Mouse (Mus musculus) heart, embryonic 16.5 days (tissue): Measurements from ENCODE around the gene Acp2. TPM values are rescaled to one million over a fixed set of nuclear protein-coding genes. Genes with fewer than 3 reads are reported as not detected.
"Not testable (repeated sequence)": the region's sequence is repeated elsewhere in the genome, so short reads cannot be mapped to it uniquely, and the experiment has no call there.

ENCODE experiments used
- ATAC-seq: fragments of 200-750 bp; cut with Nextera tagmentation; replicated peaks from 2 replicates; pipeline ENCODE4 v1.8.0; 2017; ENCODE audit warnings: moderate number of reproducible peaks; ENCODE audit not compliant: insufficient read depth, low FRiP score; ENCODE audit errors: extremely low read depth
- H3K27ac ChIP-seq: fragments of 300-500 bp; sonication (generic); 2 replicates; pipeline ENCODE4 v1.5.1; 2014; ENCODE audit warnings: mild to moderate bottlenecking, low read length, control low read depth, moderate library complexity
- H3K27me3 ChIP-seq: fragments of 300-500 bp; sonication (generic); 2 replicates; pipeline ENCODE4 v1.6.1; 2014; ENCODE audit warnings: low read length, mixed read lengths; ENCODE audit not compliant: control insufficient read depth, insufficient read depth
- H3K36me3 ChIP-seq: fragments of 300-500 bp; sonication (generic); 2 replicates; pipeline ENCODE4 v1.6.1; 2014; ENCODE audit not compliant: control insufficient read depth, insufficient read depth
- H3K4me1 ChIP-seq: fragments of 300-500 bp; sonication (generic); 2 replicates; pipeline ENCODE4 v1.6.1; 2014; ENCODE audit warnings: low read length, mixed read lengths; ENCODE audit not compliant: control insufficient read depth, insufficient read depth
- H3K4me2 ChIP-seq: fragments of 300-500 bp; sonication (generic); 2 replicates; pipeline ENCODE4 v1.6.1; 2014; ENCODE audit warnings: low read depth, mild to moderate bottlenecking, control low read depth, low read length
- H3K4me3 ChIP-seq: fragments of 300-500 bp; sonication (generic); 2 replicates; pipeline ENCODE4 v1.5.1; 2014; ENCODE audit warnings: mild to moderate bottlenecking, control low read depth, low read length
- H3K9ac ChIP-seq: fragments of 300-500 bp; sonication (generic); 2 replicates; pipeline ENCODE4 v1.6.1; 2014; ENCODE audit warnings: low read length, control low read depth
- H3K9me3 ChIP-seq: fragments of 300-500 bp; sonication (generic); replicated peaks from 2 replicates; pipeline ENCODE4 v1.6.1; 2016; ENCODE audit warnings: low read length; ENCODE audit not compliant: control insufficient read depth
- WGBS: fragments of 180-500 bp; shearing (Covaris S2); extraction: QIAGEN DNeasy Blood & Tissue Kit; methylation state at CpG from one replicate; pipeline ENCODE4 v1.1.7; 2014; 5-methylcytosine and 5-hydroxymethylcytosine counted together
- polyA plus RNA-seq: library from polyadenylated mRNA; unstranded; fragments of >200 nt; fragmentation: Nextera tagmentation; extraction: Ambion mirVana; gene quantifications from 2 replicates; pipeline ENCODE4 v1.2.1, GENCODE M21; 2015

Acp2 gene
- polyA plus RNA-seq, 1 experiment from 2014 or later = 15.0 TPM

DNA sequence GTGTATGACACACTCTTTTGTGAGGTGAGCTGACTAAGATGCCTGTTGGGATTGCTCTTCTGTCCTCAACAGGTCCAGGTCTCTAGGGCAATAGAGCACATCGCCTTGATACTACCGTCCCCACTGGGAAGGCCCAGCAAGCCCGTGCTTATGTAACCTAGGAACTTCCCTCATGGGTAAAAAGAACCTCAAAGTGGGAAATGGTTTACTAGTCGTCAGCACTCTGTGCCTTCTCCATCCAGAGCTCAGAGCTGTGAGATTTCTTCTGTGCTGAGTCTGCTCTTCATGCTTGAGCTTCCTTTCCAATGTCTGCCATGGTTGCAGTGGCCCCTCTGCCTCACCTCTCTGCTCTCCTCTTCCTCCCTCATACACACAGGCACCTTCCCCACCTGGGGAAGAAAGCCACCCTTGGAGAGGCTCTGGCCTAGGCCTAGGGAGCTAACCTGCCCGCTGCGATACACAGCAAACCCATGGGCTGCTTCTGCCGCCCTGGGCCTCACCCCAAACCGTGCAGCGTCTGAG, 3.6 kb downstream of the Acp2 start:
- no peaks in the 10 kb centered on the region for H3K27me3 ChIP-seq
- 87% methylated on average over 9 of the region's 9 CpGs for WGBS
- no peak overlapping the region for H3K27ac ChIP-seq
- H3K4me1 ChIP-seq = peaks cover 13% of the 10 kb centered on the region; the same call in 1 of the 2 replicates
- H3K4me3 ChIP-seq = no peak overlapping the region
- no peak overlapping the region for H3K4me2 ChIP-seq
- peaks cover 51% of the 10 kb centered on the region for H3K36me3 ChIP-seq
- no peaks in the 10 kb centered on the region for H3K9me3 ChIP-seq
- ATAC-seq = no peak
- no peak overlapping the region for H3K9ac ChIP-seq

DNA sequence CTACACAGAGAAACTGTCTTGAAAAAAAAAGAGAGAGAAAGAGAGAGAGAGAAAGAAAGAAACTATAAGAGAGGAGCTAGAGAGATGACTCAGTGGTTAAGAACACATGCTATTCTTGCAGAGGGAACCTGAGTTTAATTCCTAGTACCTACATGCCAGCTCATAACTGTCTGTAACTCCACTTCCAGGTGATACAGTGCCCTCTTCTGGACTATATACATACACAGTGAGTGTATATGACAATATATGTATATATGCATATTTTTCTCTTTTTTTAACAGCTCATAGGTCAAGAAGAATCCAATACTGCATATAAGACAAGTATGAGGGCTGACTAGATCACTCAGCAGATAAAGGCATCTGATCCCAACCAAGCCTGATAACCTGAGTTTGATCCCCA, 10.6 kb downstream of the Acp2 start:
- H3K4me3 ChIP-seq = no peak overlapping the region
- no peaks in the 10 kb centered on the region for H3K9me3 ChIP-seq
- no peak overlapping the region for H3K27ac ChIP-seq
- 0 out of 2 replicates have a peak, but pooled peaks cover 4% of the 10 kb centered on the region for H3K4me1 ChIP-seq
- no peak overlapping the region for H3K9ac ChIP-seq
- no peak overlapping the region for H3K4me2 ChIP-seq
- peaks cover 35% of the 10 kb centered on the region for H3K36me3 ChIP-seq
- ATAC-seq = no peak
- H3K27me3 ChIP-seq = no peaks in the 10 kb centered on the region

DNA sequence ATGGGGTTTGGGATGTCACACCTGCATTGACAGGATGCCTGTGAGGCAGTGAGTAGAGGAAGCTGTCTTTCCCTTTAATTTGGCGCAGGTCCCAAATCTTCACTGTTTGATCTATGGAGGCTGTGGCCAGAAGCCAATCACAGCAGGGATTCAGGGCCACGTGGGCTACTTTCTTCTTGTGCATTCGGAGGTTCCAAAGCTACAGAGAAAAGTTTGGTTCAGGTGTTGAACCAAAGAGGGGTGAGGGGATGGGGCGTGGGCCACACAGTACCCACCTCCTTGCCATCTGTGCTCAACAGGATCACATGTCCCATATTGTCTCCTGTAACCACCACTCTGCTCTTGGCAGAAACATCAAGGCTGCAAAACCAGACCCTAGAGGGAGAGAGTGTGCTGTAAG, 14.3 kb downstream of the Acp2 start:
- no peak overlapping the region for H3K4me2 ChIP-seq
- ATAC-seq = no peak; the same call in 1 of the 2 replicates
- H3K4me3 ChIP-seq = no peak overlapping the region
- H3K27ac ChIP-seq = no peak overlapping the region
- no peak overlapping the region for H3K9ac ChIP-seq
- no peaks in the 10 kb centered on the region for H3K9me3 ChIP-seq
- H3K27me3 ChIP-seq = no peaks in the 10 kb centered on the region
- WGBS = 58% methylated on average over 4 of the region's 4 CpGs
- H3K4me1 ChIP-seq = 0 out of 2 replicates have a peak, but pooled peaks cover 4% of the 10 kb centered on the region
- H3K36me3 ChIP-seq = peaks cover 6% of the 10 kb centered on the region

DNA sequence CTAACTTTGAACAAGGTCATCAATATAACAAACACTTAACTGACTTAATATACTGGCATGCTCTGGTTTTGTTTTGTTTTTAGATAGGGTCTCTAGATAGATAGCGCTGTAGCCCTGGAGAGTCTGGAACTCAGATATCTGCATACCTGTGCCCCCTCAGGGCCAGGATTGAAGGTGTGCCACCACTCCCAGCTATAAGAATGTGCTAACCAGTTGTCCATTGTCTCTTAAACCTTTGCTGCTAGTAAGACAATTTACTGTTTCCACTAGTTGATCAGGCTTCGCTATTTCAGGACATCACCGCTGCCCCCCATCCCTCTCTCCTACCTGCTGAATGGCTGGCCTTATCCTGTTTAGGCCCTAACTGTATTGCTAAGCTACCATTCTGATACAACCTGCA, 17.8 kb downstream of the Acp2 start:
- 98% methylated on average over 3 of the region's 3 CpGs for WGBS
- H3K36me3 ChIP-seq = no peaks in the 10 kb centered on the region; the same call in 1 of the 2 replicates
- no peak for ATAC-seq
- no peak overlapping the region for H3K4me3 ChIP-seq
- H3K27me3 ChIP-seq = no peaks in the 10 kb centered on the region
- H3K4me2 ChIP-seq = no peak overlapping the region
- H3K4me1 ChIP-seq = 0 out of 2 replicates have a peak, but pooled peaks cover 4% of the 10 kb centered on the region
- no peaks in the 10 kb centered on the region for H3K9me3 ChIP-seq
- H3K9ac ChIP-seq = no peak overlapping the region
- H3K27ac ChIP-seq = no peak overlapping the region

DNA sequence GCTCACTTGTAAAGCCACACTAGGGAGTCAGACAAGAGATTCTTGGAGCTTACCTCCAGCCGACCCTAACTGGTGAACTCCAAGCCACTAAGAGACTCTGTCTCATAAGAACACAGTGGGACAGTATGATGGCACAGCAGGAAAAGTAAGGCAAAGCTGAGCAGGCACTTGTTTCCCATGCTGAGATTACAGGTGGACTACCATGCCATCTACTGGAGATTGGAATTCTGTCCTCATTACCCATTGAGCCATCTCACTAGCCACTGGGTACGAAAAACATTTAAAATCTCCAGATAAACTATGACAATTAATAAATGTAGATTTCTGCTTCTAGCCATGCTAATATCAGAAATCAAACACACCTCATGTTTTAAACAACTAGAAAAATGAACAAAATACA, 20.9 kb downstream of the Acp2 start:
- Histone ChIP-seq H3K9me3 (no peaks in the 10 kb centered on the region), H3K36me3 (no peaks in the 10 kb centered on the region; the same call in 1 of the 2 replicates), H3K4me2 (no peak overlapping the region), H3K27ac (no peak overlapping the region), H3K9ac (no peak overlapping the region), H3K4me3 (no peak overlapping the region), H3K4me1 (no peaks in the 10 kb centered on the region), H3K27me3 (no peaks in the 10 kb centered on the region)
- 80% methylated on average over 2 of the region's 2 CpGs for WGBS
- no peak for ATAC-seq

DNA sequence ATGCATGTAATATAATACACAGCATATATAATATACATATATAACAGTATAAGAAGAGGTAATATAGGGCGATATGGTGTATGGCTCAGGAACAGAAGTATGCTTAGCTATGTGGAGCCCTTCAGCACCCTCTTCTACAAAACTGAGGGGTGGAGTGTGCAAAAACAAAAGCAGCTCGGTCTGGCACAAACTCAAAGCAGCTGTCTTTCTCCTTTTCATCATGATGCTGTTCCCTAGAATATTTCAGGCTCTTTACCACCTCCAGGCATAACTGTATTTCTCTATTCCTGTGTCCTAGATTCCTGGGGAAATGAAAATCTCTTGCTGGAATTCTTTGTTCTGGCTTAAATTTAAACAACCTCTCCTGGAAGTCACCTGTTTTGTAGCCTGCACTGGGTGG, 27.1 kb downstream of the Acp2 start:
- no peak for ATAC-seq
- 77% methylated on average over 2 of the region's 2 CpGs for WGBS
- no peaks in the 10 kb centered on the region for H3K36me3 ChIP-seq

DNA sequence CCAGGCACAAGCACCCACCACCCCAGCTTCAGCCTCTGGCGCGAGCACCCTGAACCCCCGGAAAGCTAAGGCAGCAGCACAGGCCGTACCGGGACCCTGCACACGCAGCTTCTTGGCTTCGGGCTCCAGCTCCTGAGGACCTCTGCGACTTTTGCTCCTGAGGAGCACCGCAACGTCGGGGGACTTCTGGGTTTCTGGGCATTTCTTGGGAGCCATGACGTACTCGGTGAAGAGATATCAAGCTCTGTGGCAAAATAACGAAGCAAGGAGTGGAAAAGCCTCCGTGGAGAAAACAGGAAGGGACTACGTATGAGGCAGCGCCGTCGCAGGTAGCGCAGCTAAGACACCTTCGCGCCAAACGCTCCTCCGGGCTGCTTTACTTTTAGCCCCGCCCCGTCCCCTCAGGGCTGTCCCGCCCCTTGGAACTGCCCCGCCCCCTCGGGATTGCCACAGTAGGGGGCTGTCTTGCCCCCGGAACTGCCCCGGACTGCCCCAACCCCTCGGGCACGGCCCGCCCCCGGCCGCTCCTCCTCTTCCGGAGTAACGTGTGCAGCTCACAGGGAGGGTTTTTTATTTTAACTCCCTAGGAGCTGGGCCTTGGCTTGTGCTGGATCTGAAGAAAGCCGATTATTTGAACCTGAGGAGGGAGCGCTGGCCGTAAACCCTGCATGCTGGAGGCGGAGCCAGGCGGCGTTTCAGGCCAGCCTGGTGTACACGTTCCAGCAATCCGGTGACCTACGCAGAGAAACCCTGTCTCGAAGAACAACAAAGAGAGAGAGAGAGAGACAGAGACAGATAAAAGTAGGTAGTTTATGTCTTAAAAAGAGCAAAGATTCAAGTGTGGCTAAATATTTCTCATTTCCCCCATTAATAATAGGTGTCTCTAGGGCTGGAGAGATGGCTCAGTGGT, 34.2 kb downstream of the Acp2 start, which contains the start of gene Ddb2:
Ddb2 (minus strand) TSS at position 382 of the 910 bp plus-strand sequence.
- H3K9me3 ChIP-seq = no peaks in the 10 kb centered on the region
- peak within 1 kb of the TSS; percentile 72 for H3K4me3 ChIP-seq
- WGBS = under 1% methylated on average over 48 of the region's 48 CpGs
- no peaks in the 10 kb centered on the region for H3K27me3 ChIP-seq
- H3K27ac ChIP-seq = peak within 1 kb of the TSS; percentile 95
- peak; percentile 99 for ATAC-seq
- no peaks in the 10 kb centered on the region for H3K36me3 ChIP-seq
- H3K9ac ChIP-seq = peak within 1 kb of the TSS; percentile 81
- peaks cover 5% of the 10 kb centered on the region for H3K4me1 ChIP-seq
- H3K4me2 ChIP-seq = peak within 1 kb of the TSS; percentile 90

More for the DNA sequence above, 27.1 kb downstream of the Acp2 start:
- Histone ChIP-seq H3K9me3 (no peaks in the 10 kb centered on the region), H3K4me1 (no peaks in the 10 kb centered on the region), H3K4me3 (no peak overlapping the region), H3K27ac (no peak overlapping the region), H3K4me2 (no peak overlapping the region), H3K27me3 (no peaks in the 10 kb centered on the region), H3K9ac (no peak overlapping the region)

DNA sequence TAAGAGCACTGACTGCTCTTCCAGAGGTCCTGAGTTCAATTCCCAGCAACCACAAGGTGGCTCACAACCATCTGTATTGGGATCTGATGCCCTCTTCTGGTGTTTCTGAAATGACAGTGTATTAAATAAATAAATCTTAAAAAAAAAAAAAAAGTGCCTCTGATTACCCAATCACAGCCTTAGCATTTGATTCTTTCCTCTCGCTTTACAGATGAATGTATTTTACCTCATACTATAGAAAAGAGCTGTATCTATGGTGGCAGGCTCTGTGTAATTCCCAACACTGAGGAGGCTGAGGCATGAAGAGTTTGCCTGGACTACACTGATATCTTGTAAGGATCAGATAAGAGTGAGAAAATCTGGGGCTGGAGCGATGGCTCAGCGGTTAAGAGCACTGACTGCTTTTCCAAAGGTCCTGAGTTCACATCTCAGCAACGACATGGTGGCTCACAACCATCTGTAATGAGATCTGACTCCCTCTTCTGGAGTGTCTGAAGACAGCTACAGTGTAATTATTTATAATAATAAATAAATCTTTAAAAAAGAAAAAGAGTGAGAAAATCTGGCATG, 34.9 kb downstream of the Acp2 start:
- peak overlapping the region; percentile 74; the same call in 1 of the 2 replicates for H3K9ac ChIP-seq
- not testable (repeated sequence) for H3K9me3 ChIP-seq, H3K4me1 ChIP-seq, H3K27me3 ChIP-seq, H3K36me3 ChIP-seq
- peak overlapping the region; percentile 95 for H3K27ac ChIP-seq
- peak overlapping the region; percentile 90 for H3K4me2 ChIP-seq
- H3K4me3 ChIP-seq = peak overlapping the region; percentile 72
- WGBS = 12% methylated on average over 4 of the region's 4 CpGs
- ATAC-seq = peak; percentile 10; the same call in 1 of the 2 replicates

DNA sequence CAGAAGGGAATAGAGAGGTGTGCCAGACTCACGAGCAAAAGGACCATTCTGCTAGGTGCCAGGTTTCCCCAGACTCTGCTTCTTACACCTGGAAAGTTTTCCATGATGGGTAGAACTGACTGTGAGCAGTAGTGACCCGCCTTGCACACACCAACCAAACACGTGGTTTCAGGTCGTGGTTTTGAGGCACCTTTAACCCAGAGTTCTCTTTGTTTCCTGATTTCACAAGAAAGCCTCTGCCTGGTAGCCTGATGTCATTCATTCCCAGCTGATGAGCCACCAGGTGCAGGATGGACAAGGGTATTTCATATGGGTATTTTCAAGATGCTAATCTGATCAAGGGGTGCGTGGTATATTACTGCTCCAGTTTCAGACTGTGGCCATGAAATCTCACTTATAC, 39.9 kb downstream of the Acp2 start:
- Histone ChIP-seq H3K4me2 (no peak overlapping the region), H3K36me3 (no peaks in the 10 kb centered on the region), H3K4me3 (no peak overlapping the region), H3K27ac (no peak overlapping the region), H3K27me3 (no peaks in the 10 kb centered on the region), H3K4me1 (no peaks in the 10 kb centered on the region), H3K9me3 (no peaks in the 10 kb centered on the region), H3K9ac (no peak overlapping the region)
- no peak for ATAC-seq
- WGBS = 63% methylated on average over 5 of the region's 5 CpGs
